Mouse (Mus musculus): Measurements from ENCODE around the gene Rsl24d1. TPM values are rescaled to one million over a fixed set of nuclear protein-coding genes. Genes with fewer than 3 reads are reported as not detected.

The Rsl24d1 gene
- total and polyA plus RNA-seq, 3 experiments = 195 to 234 TPM; not detected in 1

GRCm38 (mm10) chr9:73079801-73080325 lies 33.4 kb upstream of the Rsl24d1 start:
- TF ChIP-seq ZC3H11A (IDR thresholded peaks at IDR 0.05; ENCODE audit: low read depth, low read length) (no peak), KAT2A (conservative IDR thresholded peaks at IDR 0.05; ENCODE audit: low read depth, low read length) (no peak), ZMIZ1 (IDR thresholded peaks at IDR 0.05; ENCODE audit: low read depth, low read length) (no peak), GABPA (IDR thresholded peaks at IDR 0.05; ENCODE audit: low read depth, low read length) (no peak), MYB (IDR thresholded peaks at IDR 0.05; ENCODE audit: low read depth, low read length) (no peak), EP300 (IDR thresholded peaks at IDR 0.05; ENCODE audit: low read depth in 1 of 2, low read length in 2 of 2) (no peak), E2F4 (IDR thresholded peaks at IDR 0.05; ENCODE audit: borderline replicate concordance, low read depth, low read length) (no peak), ETS1 (IDR thresholded peaks at IDR 0.05; ENCODE audit: low read depth, low read length) (no peak), POLR2A (IDR thresholded peaks at IDR 0.05; ENCODE audit: control insufficient read depth in 1 of 2, insufficient read depth in 1 of 2, low read depth in 1 of 2, low read length in 2 of 2, poor library complexity in 1 of 2) (no peak), MXI1 (IDR thresholded peaks at IDR 0.05; ENCODE audit: low read depth, low read length) (no peak), SIN3A (IDR thresholded peaks at IDR 0.05; ENCODE audit: low read length) (no peak), NRF1 (IDR thresholded peaks at IDR 0.05; ENCODE audit: insufficient read depth, low read depth, low read length, poor library complexity, severe bottlenecking) (no peak), USF2 (IDR thresholded peaks at IDR 0.05; ENCODE audit: borderline replicate concordance in 1 of 2, insufficient read depth in 1 of 2, low read depth in 1 of 2, low read length in 2 of 2) (no peak), GATA1 (IDR thresholded peaks at IDR 0.05; ENCODE audit: low read depth, low read length) (no peak), NELFE (IDR thresholded peaks at IDR 0.05; ENCODE audit: low read depth, low read length) (no peak), HCFC1 (IDR thresholded peaks at IDR 0.05; ENCODE audit: low read depth, low read length) (no peak), SMC3 (IDR thresholded peaks at IDR 0.05; ENCODE audit: low read depth, low read length) (no peak), ZKSCAN1 (IDR thresholded peaks at IDR 0.05; ENCODE audit: low read depth, low read length) (no peak)
- Histone ChIP-seq H3K4me3 (ENCODE audit: control insufficient read depth in 1 of 2, insufficient read depth in 1 of 2, low read depth in 2 of 2, low read length in 2 of 2) (no peak overlapping the region), H3K9me3 (replicated peaks; ENCODE audit: insufficient read depth, low read length) (no peaks in the 10 kb centered on the region), H3K79me2 (ENCODE audit: control insufficient read depth, insufficient read depth, low read length, poor library complexity) (no peaks in the 10 kb centered on the region), H3K36me3 (ENCODE audit: control insufficient read depth in 1 of 2, insufficient read depth in 2 of 2, low read length in 2 of 2) (no peaks in the 10 kb centered on the region; a peak in 2 of 4 replicates), H3K27ac (ENCODE audit: control insufficient read depth, low read depth, low read length) (no peak overlapping the region), H3K27me3 (ENCODE audit: control insufficient read depth in 1 of 2, insufficient read depth in 2 of 2, low read length in 2 of 2) (no peaks in the 10 kb centered on the region), H3K4me1 (ENCODE audit: control insufficient read depth in 1 of 2, insufficient read depth in 2 of 2, low read length in 2 of 2) (peaks cover 0 to 5% of the 10 kb centered on the region in 2 experiments), H3K9ac (ENCODE audit: control insufficient read depth, low read depth, low read length, poor library complexity, severe bottlenecking) (no peak overlapping the region)
- no peak for DNase-seq (ENCODE audit: low read depth, low spot score)

GRCm38 (mm10) chr9:73082291-73083000 lies 30.8 kb upstream of the Rsl24d1 start:
- DNase-seq (ENCODE audit: low read depth, low spot score) = no peak
- no peaks in the 10 kb centered on the region for H3K27me3 ChIP-seq (ENCODE audit: control insufficient read depth in 1 of 2, insufficient read depth in 2 of 2, low read length in 2 of 2)
- H3K27ac ChIP-seq (ENCODE audit: control insufficient read depth, low read depth, low read length) = no peak overlapping the region
- no peaks in the 10 kb centered on the region for H3K79me2 ChIP-seq (ENCODE audit: control insufficient read depth, insufficient read depth, low read length, poor library complexity)
- TF ChIP-seq MAX (IDR thresholded peaks at IDR 0.05; ENCODE audit: low read length) (no peak), POLR2AphosphoS5 (IDR thresholded peaks at IDR 0.05; ENCODE audit: borderline replicate concordance, low read depth, low read length) (no peak), EP300 (IDR thresholded peaks at IDR 0.05; ENCODE audit: low read depth in 1 of 2, low read length in 2 of 2) (peak in 1 of 2 experiments; percentile 31; a peak in 1 of 4 replicates), ETS1 (IDR thresholded peaks at IDR 0.05; ENCODE audit: low read depth, low read length) (0 out of 2 replicates have a peak, but pooled peaks have one; percentile 13)
- peaks cover 0 to 13% of the 10 kb centered on the region in 2 experiments; a peak in 2 of 4 replicates for H3K36me3 ChIP-seq (ENCODE audit: control insufficient read depth in 1 of 2, insufficient read depth in 2 of 2, low read length in 2 of 2)
- no peak overlapping the region for H3K4me3 ChIP-seq (ENCODE audit: control insufficient read depth in 1 of 2, insufficient read depth in 1 of 2, low read depth in 2 of 2, low read length in 2 of 2)
- peaks cover 11 to 21% of the 10 kb centered on the region in 2 experiments for H3K4me1 ChIP-seq (ENCODE audit: control insufficient read depth in 1 of 2, insufficient read depth in 2 of 2, low read length in 2 of 2)
- no peaks in the 10 kb centered on the region for H3K9me3 ChIP-seq (replicated peaks; ENCODE audit: insufficient read depth, low read length)
- H3K9ac ChIP-seq (ENCODE audit: control insufficient read depth, low read depth, low read length, poor library complexity, severe bottlenecking) = no peak overlapping the region

Measured in MEL (cell line).